Mouse (Mus musculus): ENCODE results near the gene Begain. TPM values are rescaled to one million over a fixed set of nuclear protein-coding genes. Genes with fewer than 3 reads are reported as not detected.

Begain gene
- polyA plus RNA-seq, 1 experiment from 2014 or later = 3.3 TPM

- H3K27me3 ChIP-seq (ENCODE audit: control insufficient read depth, insufficient read depth, low read length) = no peaks in the 10 kb centered on the region
- H3K9ac ChIP-seq (ENCODE audit: low read length) = no peak overlapping the region
- ATAC-seq (ENCODE audit: insufficient number of reproducible peaks, low FRiP score, low TSS enrichment, low read depth) (no peak), DNase-seq (ENCODE audit: low spot score) (no peak)
- no peak overlapping the region for H3K27ac ChIP-seq (replicated peaks; ENCODE audit: low read depth, low read length)
- H3K36me3 ChIP-seq (ENCODE audit: control insufficient read depth, insufficient read depth, low read length) = no peaks in the 10 kb centered on the region
- H3K9me3 ChIP-seq (ENCODE audit: control insufficient read depth, low read length) = no peaks in the 10 kb centered on the region
- no peak overlapping the region for H3K4me2 ChIP-seq (ENCODE audit: low read depth, severe bottlenecking)
- no peaks in the 10 kb centered on the region; the same call in 1 of the 2 replicates for H3K4me1 ChIP-seq (ENCODE audit: control insufficient read depth, insufficient read depth, low read length)
- WGBS = 41% methylated on average over 2 of the region's 2 CpGs
- H3K4me3 ChIP-seq (ENCODE audit: low read depth, low read length) = no peak overlapping the region
Observed at GRCm38 (mm10) chr12:109069751-109070150, 1.7 kb upstream of the Begain start.

- WGBS = 59% methylated on average over 7 of the region's 7 CpGs
- Histone ChIP-seq H3K9ac (ENCODE audit: low read length) (no peak overlapping the region; the same call in 1 of the 2 replicates), H3K27ac (replicated peaks; ENCODE audit: low read depth, low read length) (no peak overlapping the region), H3K4me2 (ENCODE audit: low read depth, severe bottlenecking) (peak overlapping the region; percentile 88), H3K27me3 (ENCODE audit: control insufficient read depth, insufficient read depth, low read length) (no peaks in the 10 kb centered on the region), H3K4me3 (ENCODE audit: low read depth, low read length) (no peak overlapping the region), H3K4me1 (ENCODE audit: control insufficient read depth, insufficient read depth, low read length) (no peaks in the 10 kb centered on the region; the same call in 1 of the 2 replicates), H3K36me3 (ENCODE audit: control insufficient read depth, insufficient read depth, low read length) (no peaks in the 10 kb centered on the region), H3K9me3 (ENCODE audit: control insufficient read depth, low read length) (no peaks in the 10 kb centered on the region)
- ATAC-seq (ENCODE audit: insufficient number of reproducible peaks, low FRiP score, low TSS enrichment, low read depth) (no peak), DNase-seq (ENCODE audit: low spot score) (no peak)
Observed at GRCm38 (mm10) chr12:109068738-109069137, 721 bp upstream of the Begain start.

GRCm38 (mm10) chr12:109067561-109068135, 369 bp downstream of the Begain start:
- H3K36me3 ChIP-seq (ENCODE audit: control insufficient read depth, insufficient read depth, low read length) = no peaks in the 10 kb centered on the region
- peak overlapping the region; percentile 88 for H3K9ac ChIP-seq (ENCODE audit: low read length)
- DNase-seq (ENCODE audit: low spot score) (peak; percentile 67), ATAC-seq (ENCODE audit: insufficient number of reproducible peaks, low FRiP score, low TSS enrichment, low read depth) (peak; percentile 85)
- no peaks in the 10 kb centered on the region for H3K9me3 ChIP-seq (ENCODE audit: control insufficient read depth, low read length)
- peak overlapping the region; percentile 56; the same call in 1 of the 2 replicates for H3K27ac ChIP-seq (replicated peaks; ENCODE audit: low read depth, low read length)
- H3K4me2 ChIP-seq (ENCODE audit: low read depth, severe bottlenecking) = peak overlapping the region; percentile 88
- H3K27me3 ChIP-seq (ENCODE audit: control insufficient read depth, insufficient read depth, low read length) = no peaks in the 10 kb centered on the region
- H3K4me1 ChIP-seq (ENCODE audit: control insufficient read depth, insufficient read depth, low read length) = no peaks in the 10 kb centered on the region; the same call in 1 of the 2 replicates
- peak overlapping the region; percentile 50 for H3K4me3 ChIP-seq (ENCODE audit: low read depth, low read length)
- WGBS = 3% methylated on average over 29 of the region's 59 CpGs

- WGBS = 86% methylated on average over 8 of the region's 8 CpGs
- Histone ChIP-seq H3K36me3 (ENCODE audit: control insufficient read depth, insufficient read depth, low read length) (no peaks in the 10 kb centered on the region), H3K9ac (ENCODE audit: low read length) (no peak overlapping the region; the same call in 1 of the 2 replicates), H3K27me3 (ENCODE audit: control insufficient read depth, insufficient read depth, low read length) (peaks cover 27% of the 10 kb centered on the region), H3K4me3 (ENCODE audit: low read depth, low read length) (no peak overlapping the region), H3K27ac (replicated peaks; ENCODE audit: low read depth, low read length) (no peak overlapping the region), H3K4me2 (ENCODE audit: low read depth, severe bottlenecking) (no peak overlapping the region), H3K4me1 (ENCODE audit: control insufficient read depth, insufficient read depth, low read length) (no peaks in the 10 kb centered on the region; the same call in 1 of the 2 replicates), H3K9me3 (ENCODE audit: control insufficient read depth, low read length) (no peaks in the 10 kb centered on the region)
- no peak for ATAC-seq (ENCODE audit: insufficient number of reproducible peaks, low FRiP score, low TSS enrichment, low read depth)
- DNase-seq (ENCODE audit: low spot score) = no peak
Observed at GRCm38 (mm10) chr12:109058660-109059059, 9.4 kb downstream of the Begain start.

- H3K9me3 ChIP-seq (ENCODE audit: control insufficient read depth, low read length) = no peaks in the 10 kb centered on the region
- H3K27ac ChIP-seq (replicated peaks; ENCODE audit: low read depth, low read length) = no peak overlapping the region
- peaks cover 36% of the 10 kb centered on the region for H3K27me3 ChIP-seq (ENCODE audit: control insufficient read depth, insufficient read depth, low read length)
- no peak overlapping the region for H3K4me3 ChIP-seq (ENCODE audit: low read depth, low read length)
- H3K36me3 ChIP-seq (ENCODE audit: control insufficient read depth, insufficient read depth, low read length) = no peaks in the 10 kb centered on the region
- DNase-seq (ENCODE audit: low spot score) (no peak), ATAC-seq (ENCODE audit: insufficient number of reproducible peaks, low FRiP score, low TSS enrichment, low read depth) (no peak)
- H3K4me1 ChIP-seq (ENCODE audit: control insufficient read depth, insufficient read depth, low read length) = peaks cover 6% of the 10 kb centered on the region
- H3K9ac ChIP-seq (ENCODE audit: low read length) = no peak overlapping the region
- 61% methylated on average over 4 of the region's 4 CpGs for WGBS
- no peak overlapping the region for H3K4me2 ChIP-seq (ENCODE audit: low read depth, severe bottlenecking)
Observed at GRCm38 (mm10) chr12:109057736-109058135, 10.3 kb downstream of the Begain start.

- Histone ChIP-seq H3K27ac (replicated peaks; ENCODE audit: low read depth, low read length) (no peak overlapping the region), H3K4me3 (ENCODE audit: low read depth, low read length) (peak overlapping the region; percentile 42), H3K4me2 (ENCODE audit: low read depth, severe bottlenecking) (peak overlapping the region; percentile 91), H3K36me3 (ENCODE audit: control insufficient read depth, insufficient read depth, low read length) (no peaks in the 10 kb centered on the region), H3K9me3 (ENCODE audit: control insufficient read depth, low read length) (no peaks in the 10 kb centered on the region), H3K4me1 (ENCODE audit: control insufficient read depth, insufficient read depth, low read length) (peaks cover 9% of the 10 kb centered on the region), H3K9ac (ENCODE audit: low read length) (peak overlapping the region; percentile 30), H3K27me3 (ENCODE audit: control insufficient read depth, insufficient read depth, low read length) (peaks cover 64% of the 10 kb centered on the region)
- under 1% methylated on average over 94 of the region's 105 CpGs for WGBS
- ATAC-seq (ENCODE audit: insufficient number of reproducible peaks, low FRiP score, low TSS enrichment, low read depth) (peak; percentile 44; the same call in 1 of the 2 replicates), DNase-seq (ENCODE audit: low spot score) (peak; percentile 57)
Observed at GRCm38 (mm10) chr12:109053020-109053806, 14.8 kb downstream of the Begain start.

GRCm38 (mm10) chr12:109049949-109050348, 18.1 kb downstream of the Begain start:
- Histone ChIP-seq H3K4me2 (ENCODE audit: low read depth, severe bottlenecking) (no peak overlapping the region), H3K4me3 (ENCODE audit: low read depth, low read length) (no peak overlapping the region), H3K36me3 (ENCODE audit: control insufficient read depth, insufficient read depth, low read length) (no peaks in the 10 kb centered on the region), H3K27me3 (ENCODE audit: control insufficient read depth, insufficient read depth, low read length) (peaks cover 52% of the 10 kb centered on the region), H3K9me3 (ENCODE audit: control insufficient read depth, low read length) (no peaks in the 10 kb centered on the region), H3K9ac (ENCODE audit: low read length) (no peak overlapping the region), H3K27ac (replicated peaks; ENCODE audit: low read depth, low read length) (no peak overlapping the region), H3K4me1 (ENCODE audit: control insufficient read depth, insufficient read depth, low read length) (peaks cover 9% of the 10 kb centered on the region)
- DNase-seq (ENCODE audit: low spot score) (no peak), ATAC-seq (ENCODE audit: insufficient number of reproducible peaks, low FRiP score, low TSS enrichment, low read depth) (no peak)
- 81% methylated on average over 4 of the region's 4 CpGs for WGBS

- peaks cover 8% of the 10 kb centered on the region for H3K27me3 ChIP-seq (ENCODE audit: control insufficient read depth, insufficient read depth, low read length)
Observed at GRCm38 (mm10) chr12:109045581-109045980, 22.4 kb downstream of the Begain start.

More at GRCm38 (mm10) chr12:109045581-109045980, 22.4 kb downstream of the Begain start:
- no peaks in the 10 kb centered on the region for H3K4me1 ChIP-seq (ENCODE audit: control insufficient read depth, insufficient read depth, low read length)
- H3K9ac ChIP-seq (ENCODE audit: low read length) = no peak overlapping the region
- WGBS = 82% methylated on average over 7 of the region's 7 CpGs
- H3K4me3 ChIP-seq (ENCODE audit: low read depth, low read length) = no peak overlapping the region
- no peaks in the 10 kb centered on the region for H3K9me3 ChIP-seq (ENCODE audit: control insufficient read depth, low read length)
- no peak overlapping the region for H3K4me2 ChIP-seq (ENCODE audit: low read depth, severe bottlenecking)
- no peaks in the 10 kb centered on the region for H3K36me3 ChIP-seq (ENCODE audit: control insufficient read depth, insufficient read depth, low read length)
- ATAC-seq (ENCODE audit: insufficient number of reproducible peaks, low FRiP score, low TSS enrichment, low read depth) = no peak
- DNase-seq (ENCODE audit: low spot score) = no peak
- no peak overlapping the region for H3K27ac ChIP-seq (replicated peaks; ENCODE audit: low read depth, low read length)
